Mouse (Mus musculus): ENCODE results near the gene Naxd. TPM values are rescaled to one million over a fixed set of nuclear protein-coding genes. Genes with fewer than 3 reads are reported as not detected.

Naxd gene
- polyA plus RNA-seq, 1 experiment from 2014 or later: 152 TPM

Other genes starting within 250 kb of the Naxd start
- gene Col4a2, start 184.7 kb upstream of the Naxd start, polyA plus RNA-seq (2015; fragmentation: Nextera tagmentation; extraction: Ambion mirVana): 21.7 and 24.0 TPM in 2 replicates
- gene Col4a1, start 184.7 kb upstream of the Naxd start, polyA plus RNA-seq (2015; fragmentation: Nextera tagmentation; extraction: Ambion mirVana): 50.8 and 53.5 TPM in 2 replicates
- gene Rab20, start 18.8 kb upstream of the Naxd start, polyA plus RNA-seq (2015; fragmentation: Nextera tagmentation; extraction: Ambion mirVana): 0.34 and 0.69 TPM in 2 replicates
- 22.6 and 23.9 TPM in 2 replicates for gene Cars2, start 53.3 kb downstream of the Naxd start, polyA plus RNA-seq (2015; fragmentation: Nextera tagmentation; extraction: Ambion mirVana)
- gene Ing1, start 58.1 kb downstream of the Naxd start, polyA plus RNA-seq (2015; fragmentation: Nextera tagmentation; extraction: Ambion mirVana): 43.5 and 47.3 TPM in 2 replicates
- gene Ankrd10, start 138.3 kb downstream of the Naxd start, polyA plus RNA-seq (2015; fragmentation: Nextera tagmentation; extraction: Ambion mirVana): 113 and 117 TPM in 2 replicates
- not detected in 2 replicates for gene 1700016D06Rik, start 203.6 kb downstream of the Naxd start, polyA plus RNA-seq (2015; fragmentation: Nextera tagmentation; extraction: Ambion mirVana)
- 58.5 and 61.8 TPM in 2 replicates for gene Arhgef7, start 230.2 kb downstream of the Naxd start, polyA plus RNA-seq (2015; fragmentation: Nextera tagmentation; extraction: Ambion mirVana)